ENCODE assay signal across 20 mouse cellular contexts in genomic region chr1:151259061-151259460, GRCm38 (mm10). TPM values are rescaled to one million over a fixed set of nuclear protein-coding genes. Genes with fewer than 3 reads are reported as not detected.
"Had no signal": no experiment of that assay in that cellular context is flagged by ENCODE, and none has a peak within 500 bp of the region (broad histone marks: within the 10 kb centered on the region; RNA-seq: fewer than 3 reads in every experiment).

No protein-coding gene starts in this region.

- H3K4me3 ChIP-seq: kidney, embryonic 15.5 days; midbrain, embryonic 10.5 days; midbrain, embryonic 15.5 days; neural tube, embryonic 13.5 days; stomach, embryonic 15.5 days had no signal

- H3K9me3 ChIP-seq: kidney, embryonic 15.5 days; midbrain, embryonic 10.5 days; midbrain, embryonic 15.5 days; neural tube, embryonic 13.5 days; stomach, embryonic 15.5 days had no signal

- H3K27ac ChIP-seq: kidney, embryonic 15.5 days; liver, embryonic 14.5 days; midbrain, embryonic 10.5 days; midbrain, embryonic 15.5 days; neural tube, embryonic 13.5 days; stomach, embryonic 15.5 days had no signal

- H3K36me3 ChIP-seq: kidney, embryonic 15.5 days; midbrain, embryonic 10.5 days; midbrain, embryonic 15.5 days; neural tube, embryonic 13.5 days; stomach, embryonic 15.5 days had no signal

- H3K4me2 ChIP-seq: kidney, embryonic 15.5 days; midbrain, embryonic 15.5 days; neural tube, embryonic 13.5 days; stomach, embryonic 15.5 days had no signal

- H3K27me3 ChIP-seq: kidney, embryonic 15.5 days; midbrain, embryonic 15.5 days; neural tube, embryonic 13.5 days; stomach, embryonic 15.5 days had no signal

- H3K4me1 ChIP-seq: neural tube, embryonic 13.5 days; stomach, embryonic 15.5 days had no signal

- ATAC-seq: midbrain, embryonic 15.5 days had no signal

- H3K9ac ChIP-seq: kidney, embryonic 15.5 days; liver, embryonic 14.5 days; midbrain, embryonic 15.5 days; neural tube, embryonic 13.5 days; stomach, embryonic 15.5 days had no signal

- DNase-seq: kidney, adult 2 months; kidney, postnatal 14 days; layer of hippocampus, adult 9-11 months; layer of hippocampus, postnatal 36 days; lung, postnatal 4 days; retina, postnatal 1 day; thymus, postnatal 36 days had no signal

RNA-seq across cellular contexts. Expression of gene Gm47996, which starts 49.1 kb away (rescaled TPM):
- total RNA-seq: layer of hippocampus, postnatal 36 days; left cerebral cortex, adult 8-10 months; left cerebral cortex, postnatal 36 days; megakaryocyte, adult 5-6 weeks had no signal
- polyA plus RNA-seq: kidney, adult 2 months; lung, embryonic 16.5 days; midbrain, embryonic 15.5 days; neural tube, embryonic 13.5 days; stomach, embryonic 15.5 days; thymus, postnatal 0 days had no signal

RNA-seq across cellular contexts. Expression of gene 3110040M04Rik, which starts 55.1 kb away (rescaled TPM):
- total RNA-seq: layer of hippocampus, postnatal 36 days; left cerebral cortex, adult 8-10 months; left cerebral cortex, postnatal 36 days had no signal
- polyA plus RNA-seq: limb, embryonic 14.5 days; lung, embryonic 16.5 days; midbrain, embryonic 10.5 days; midbrain, embryonic 15.5 days; neural tube, embryonic 13.5 days; spleen, adult 2 months; thymus, postnatal 0 days had no signal
